ENCODE assay signal across 8 mouse cellular contexts in the genomic region with DNA sequence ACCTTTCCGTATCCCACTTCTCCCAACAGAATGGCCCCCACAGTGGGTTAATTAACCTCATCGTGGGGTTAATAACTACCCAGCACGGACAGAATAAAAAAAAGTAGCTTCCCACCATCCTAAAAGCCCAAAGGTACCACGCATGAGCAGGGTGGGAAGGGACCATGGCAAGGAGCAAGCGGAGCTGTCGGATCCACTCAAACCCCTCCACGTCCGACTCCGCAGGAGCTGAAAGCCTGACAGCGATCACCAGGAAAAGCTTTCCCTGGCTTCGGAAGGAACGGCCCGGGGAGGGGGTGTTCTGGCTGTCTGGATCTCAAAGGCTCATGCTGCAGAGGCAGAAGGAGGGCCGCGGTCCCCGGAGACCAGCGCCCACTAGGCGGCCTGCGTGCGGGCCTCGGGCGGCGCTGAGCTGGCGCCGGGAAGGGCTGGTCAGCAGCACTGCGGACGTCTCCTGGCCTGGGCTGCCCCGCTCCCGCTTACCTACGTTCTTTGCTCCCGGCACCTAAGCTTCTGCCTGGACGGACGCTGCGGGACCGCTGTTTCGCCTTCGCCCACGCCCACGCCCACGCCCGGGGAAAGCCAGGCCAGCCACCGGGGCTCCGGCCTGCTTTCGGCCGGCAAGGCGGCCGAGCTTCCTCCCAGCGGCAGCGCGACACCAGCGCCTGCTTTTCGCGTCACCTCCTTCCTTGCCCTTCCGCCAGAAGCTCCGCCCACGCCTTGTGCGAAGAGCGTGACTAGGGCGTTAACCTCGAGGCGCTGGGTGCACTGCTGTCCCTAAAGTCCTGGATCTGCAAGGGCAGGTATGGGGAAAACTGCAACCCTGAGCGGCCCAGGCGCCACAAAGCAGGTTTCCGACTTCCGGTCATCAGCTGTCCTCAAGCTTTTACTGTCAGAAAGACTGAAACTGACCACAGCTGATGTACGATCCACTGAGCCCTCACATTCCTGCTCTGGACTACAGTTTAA. TPM values are rescaled to one million over a fixed set of nuclear protein-coding genes. Genes with fewer than 3 reads are reported as not detected.
DNase-seq lines count a peak whose midpoint lies in the region; ATAC-seq lines count a peak whose summit lies in the region.

Gene Senp5 (minus strand): TSS at position 779 of the 969 bp plus-strand sequence.

- no peaks in the 10 kb centered on the region for H3K9me3 ChIP-seq in hindbrain, embryonic 16.5 days (ENCODE audit: control insufficient read depth, low read length)

- peaks cover 62% of the 10 kb centered on the region for H3K79me2 ChIP-seq in macrophage (ENCODE audit: inconsistent target)

- no peaks in the 10 kb centered on the region for H3K36me3 ChIP-seq in hindbrain, embryonic 16.5 days (ENCODE audit: control insufficient read depth, insufficient read depth, low read length)
- H3K36me3 ChIP-seq in macrophage (ENCODE audit: inconsistent target), result no peaks in the 10 kb centered on the region

- peak within 1 kb of the TSS; percentile 99 for H3K4me3 ChIP-seq in hindbrain, embryonic 16.5 days (ENCODE audit: low read length)
- H3K4me3 ChIP-seq in macrophage (ENCODE audit: inconsistent target), result peak within 1 kb of the TSS; percentile 77

- peak within 1 kb of the TSS; percentile 83 for H3K27ac ChIP-seq in hindbrain, embryonic 16.5 days (ENCODE audit: low read depth, low read length)
- peak within 1 kb of the TSS; percentile 88 for H3K27ac ChIP-seq in macrophage

- peak within 1 kb of the TSS; percentile 98 for H3K9ac ChIP-seq in hindbrain, embryonic 16.5 days (ENCODE audit: low read depth, low read length)

- peaks cover 17% of the 10 kb centered on the region for H3K4me1 ChIP-seq in hindbrain, embryonic 16.5 days (ENCODE audit: control insufficient read depth, insufficient read depth, low read depth, low read length)

- H3K4me2 ChIP-seq in hindbrain, embryonic 16.5 days (ENCODE audit: low read length), result peak within 1 kb of the TSS; percentile 73

- DNase-seq in WW6 (ENCODE audit: low read depth, low spot score), result peak; percentile 89
- peak; percentile 66 to 83 for DNase-seq in cerebellum, postnatal 4 days (ENCODE audit: low spot score in 2 of 2)
- peak; percentile 93 for DNase-seq in gastrocnemius, adult 18-20 months (ENCODE audit: low spot score)
- DNase-seq in left cerebral cortex, adult 18-20 months (ENCODE audit: low spot score in 2 of 2), result peak; percentile 92 to 93
- peak; percentile 96 for DNase-seq in right cerebral cortex, adult 18-20 months
- peak; percentile 64 for DNase-seq in urinary bladder, postnatal 10 days (ENCODE audit: low spot score)

- no peaks in the 10 kb centered on the region for H3K27me3 ChIP-seq in hindbrain, embryonic 16.5 days (replicated peaks; ENCODE audit: control insufficient read depth, insufficient read depth, low read length)

- WGBS in hindbrain, embryonic 16.5 days, result under 1% methylated on average over 64 of the region's 66 CpGs
- 2% methylated on average over 56 of the region's 66 CpGs for WGBS in macrophage (ENCODE audit: missing documents)

- ATAC-seq in hindbrain, embryonic 16.5 days, result peak; percentile 95

RNA-seq across cellular contexts. Expression of gene Senp5, which starts in this region (rescaled TPM):
- total RNA-seq in gastrocnemius, adult 18-20 months (2021), result 10 to 100 TPM; 10.8 to 11.9 TPM
- polyA plus RNA-seq in hindbrain, embryonic 16.5 days (2015; fragmentation: Nextera tagmentation; extraction: Ambion mirVana), result 13.1 and 16.2 TPM in 2 replicates
- total RNA-seq in left cerebral cortex, adult 18-20 months (2021), result 10 to 100 TPM; 46.3 to 48.8 TPM
- total RNA-seq in macrophage (2018; cell fraction: chromatin; rRNA removed), result 100 to 1,000 TPM in 6 of 26 experiments, 10 to 100 TPM in 20; 52.4 to 113 (median 86.0) TPM
- 10 to 100 TPM; 19.6 to 31.8 (median 27.9) TPM for total RNA-seq in macrophage (2018; cell fraction: cytosol; rRNA removed)
- total RNA-seq in macrophage (2018; cell fraction: nucleus; rRNA removed), result 10 to 100 TPM; 31.4 to 74.7 (median 50.0) TPM
- 16.1 to 23.9 TPM (median 16.3 TPM) in 3 replicates for polyA plus RNA-seq in macrophage (2018)

Comparison
In these comparisons a context has a peak if more than half of its experiments do, and no peak if none do; other contexts are left out.
1. Peak in every context shown above with its lines: DNase-seq, ATAC-seq, H3K4me3 ChIP-seq and H3K27ac ChIP-seq.